Mouse (Mus musculus): ENCODE measurements at regions not wholly inside any gene's neighbourhood (a gene's known extent, or its start where the extent isn't known, plus 50 kb on each side); places are given as distances from the start of the nearest gene placed in this dataset.

GRCm38 (mm10) chr17:63811246-63811785 is 51.5 kb upstream of the Fer start:
- no peaks in the 10 kb centered on the region for H3K4me1 ChIP-seq (ENCODE audit: control insufficient read depth, insufficient read depth, low read length)
- H3K27ac ChIP-seq (replicated peaks; ENCODE audit: low read depth, low read length), result no peak overlapping the region
- no peak overlapping the region for H3K4me3 ChIP-seq (ENCODE audit: low read depth, low read length)
- DNase-seq (ENCODE audit: low spot score), result no peak
- H3K9ac ChIP-seq (ENCODE audit: low read depth, low read length), result no peak overlapping the region
- H3K4me2 ChIP-seq (ENCODE audit: low read depth, low read length), result no peak overlapping the region
- H3K9me3 ChIP-seq (ENCODE audit: control insufficient read depth, low read length), result no peaks in the 10 kb centered on the region
- no peaks in the 10 kb centered on the region for H3K27me3 ChIP-seq (replicated peaks; ENCODE audit: control insufficient read depth, insufficient read depth, low read length)
- ATAC-seq (ENCODE audit: low read depth), result no peak
- H3K36me3 ChIP-seq (ENCODE audit: control insufficient read depth, insufficient read depth, low read length), result no peaks in the 10 kb centered on the region
- WGBS, result 56% methylated on average over 9 of the region's 9 CpGs

- H3K4me3 ChIP-seq (ENCODE audit: low read depth, low read length), result no peak overlapping the region
- no peak overlapping the region for H3K27ac ChIP-seq (replicated peaks; ENCODE audit: low read depth, low read length)
- H3K4me2 ChIP-seq (ENCODE audit: low read depth, low read length), result no peak overlapping the region
- no peak overlapping the region for H3K9ac ChIP-seq (ENCODE audit: low read depth, low read length)
- ATAC-seq (ENCODE audit: low read depth), result no peak
- H3K36me3 ChIP-seq (ENCODE audit: control insufficient read depth, insufficient read depth, low read length), result no peaks in the 10 kb centered on the region
- no peaks in the 10 kb centered on the region for H3K27me3 ChIP-seq (replicated peaks; ENCODE audit: control insufficient read depth, insufficient read depth, low read length)
- no peaks in the 10 kb centered on the region for H3K9me3 ChIP-seq (ENCODE audit: control insufficient read depth, low read length)
- 76% methylated on average over 3 of the region's 3 CpGs for WGBS
- DNase-seq (ENCODE audit: low spot score), result no peak
- no peaks in the 10 kb centered on the region for H3K4me1 ChIP-seq (ENCODE audit: control insufficient read depth, insufficient read depth, low read length)
Observed at GRCm38 (mm10) chr17:63812586-63812985, 50.3 kb upstream of the Fer start.
